Mouse (Mus musculus) regulatory T cell (primary cell): ENCODE results near the gene Arsb.

Experiments used
- in situ Hi-C: fragments of 300-600 bp; cut with MboI, MseI; formaldehyde crosslinking; loops from one replicate; pipeline ENCODE4 v1.15.1; 2025; ENCODE audit warnings: high pct_unique_total_duplicates

Gene Arsb

DNA sequence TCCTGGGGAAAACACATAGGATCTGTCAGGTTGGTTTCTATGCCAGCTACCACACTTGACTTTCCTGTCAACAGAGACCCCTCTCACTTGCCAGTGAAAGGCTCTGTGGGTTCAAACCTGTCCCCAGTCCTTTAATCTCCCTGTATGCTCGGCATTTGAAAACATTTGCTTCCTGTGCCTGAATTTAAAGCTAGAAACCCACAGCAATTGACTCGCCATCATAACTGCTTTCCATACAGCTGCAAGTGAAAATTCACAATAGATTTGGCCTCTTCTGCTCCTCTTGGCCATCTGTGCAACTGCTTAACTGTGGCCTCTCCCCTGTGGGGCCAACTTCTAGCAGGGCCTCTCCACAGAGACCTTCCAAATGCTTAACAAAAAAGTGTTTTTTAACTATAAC lies 68.3 kb downstream of the Arsb start:
- in situ Hi-C loops = no loop called here

DNA sequence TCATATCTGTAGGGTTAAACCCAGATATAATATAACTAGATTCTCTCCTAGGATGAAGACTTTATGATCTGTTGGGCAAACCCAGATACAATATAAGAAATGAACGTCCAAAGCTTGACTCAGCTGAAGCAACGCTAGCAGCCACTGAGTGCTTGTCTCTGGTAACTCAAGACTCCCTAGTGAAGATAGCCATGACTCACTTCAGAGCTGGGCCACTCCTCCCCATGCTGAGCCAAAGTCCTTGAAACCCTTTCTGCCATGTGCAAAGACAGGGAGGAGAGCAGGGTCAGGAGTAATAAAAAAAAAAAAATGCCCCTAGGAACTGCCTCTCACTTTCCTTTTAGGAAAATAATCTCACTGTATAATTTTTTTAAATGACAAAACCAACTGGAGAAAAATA lies 68.7 kb downstream of the Arsb start:
- in situ Hi-C loops = no loop called here

DNA sequence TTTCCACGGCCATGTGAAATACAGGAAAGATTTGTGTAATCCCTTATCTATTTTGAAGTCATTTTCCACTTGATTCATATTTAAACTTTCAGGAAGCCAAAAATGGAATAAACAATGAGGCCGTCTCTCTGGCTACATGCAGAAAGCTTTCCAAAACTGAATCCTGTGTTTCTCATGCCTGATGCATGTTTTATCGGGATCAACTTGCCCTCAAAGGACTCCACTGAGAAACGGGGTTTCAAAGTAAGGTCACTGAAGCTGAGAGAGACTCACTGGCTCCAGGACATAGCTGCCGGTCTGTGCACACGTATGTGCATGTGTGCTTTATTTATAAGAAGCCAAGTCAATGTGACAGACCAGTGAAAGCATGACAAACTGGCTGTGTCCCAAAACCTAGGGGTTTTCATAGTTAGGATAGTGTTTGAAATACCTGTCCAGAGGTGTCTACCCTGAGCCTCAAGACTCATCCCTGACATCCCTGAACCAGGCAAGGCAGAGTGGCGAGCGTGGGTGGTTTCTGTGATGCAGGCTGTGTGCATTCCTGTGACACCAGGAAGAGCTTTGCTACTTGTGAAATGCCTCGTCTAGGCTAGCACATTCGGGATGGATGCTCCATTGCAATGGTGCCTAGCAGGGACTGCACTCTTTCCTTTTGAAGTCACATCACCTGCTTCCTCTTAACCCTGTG lies 75.5 kb downstream of the Arsb start:
- in situ Hi-C loops = no loop called here

DNA sequence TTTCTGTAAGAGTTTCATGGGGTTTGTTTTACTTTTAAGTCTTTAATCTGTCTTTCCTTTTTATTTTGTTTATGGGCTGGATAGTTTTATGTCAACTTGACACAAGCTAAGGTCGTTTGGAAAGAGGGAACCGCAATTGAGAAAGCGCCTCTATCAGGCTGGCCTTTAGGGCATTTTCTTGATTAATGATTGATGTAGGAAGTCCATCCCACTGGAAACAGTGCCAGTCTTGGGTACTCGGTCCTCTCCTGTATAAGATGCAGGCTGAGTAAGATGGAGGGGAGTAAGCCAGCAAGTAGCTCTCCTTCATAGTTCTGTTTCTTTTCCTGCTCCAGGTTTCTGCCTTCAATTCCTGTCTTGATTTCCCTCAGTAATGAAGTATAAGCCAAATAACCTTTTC lies 76.2 kb downstream of the Arsb start:
- in situ Hi-C loops = no loop called here

DNA sequence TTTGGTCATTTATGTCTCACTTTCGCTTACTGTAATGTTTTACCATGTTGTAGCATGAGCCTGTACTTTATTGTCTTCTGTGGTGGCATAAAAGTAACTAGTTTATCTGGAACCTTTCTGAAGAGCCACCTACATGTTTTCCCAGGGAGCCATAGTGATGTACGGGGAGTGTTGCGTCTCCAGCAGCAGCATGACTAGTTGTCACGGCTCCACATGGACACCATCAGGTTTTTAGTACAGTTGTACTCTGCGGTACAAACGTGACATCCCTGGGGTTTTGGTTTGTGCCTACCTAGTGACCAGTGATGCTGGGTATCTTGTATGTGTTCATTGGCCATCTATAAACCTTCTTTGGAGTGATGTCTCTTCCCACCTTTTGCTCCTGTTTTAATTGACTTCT lies 77.2 kb downstream of the Arsb start:
- in situ Hi-C loops = no loop called here

DNA sequence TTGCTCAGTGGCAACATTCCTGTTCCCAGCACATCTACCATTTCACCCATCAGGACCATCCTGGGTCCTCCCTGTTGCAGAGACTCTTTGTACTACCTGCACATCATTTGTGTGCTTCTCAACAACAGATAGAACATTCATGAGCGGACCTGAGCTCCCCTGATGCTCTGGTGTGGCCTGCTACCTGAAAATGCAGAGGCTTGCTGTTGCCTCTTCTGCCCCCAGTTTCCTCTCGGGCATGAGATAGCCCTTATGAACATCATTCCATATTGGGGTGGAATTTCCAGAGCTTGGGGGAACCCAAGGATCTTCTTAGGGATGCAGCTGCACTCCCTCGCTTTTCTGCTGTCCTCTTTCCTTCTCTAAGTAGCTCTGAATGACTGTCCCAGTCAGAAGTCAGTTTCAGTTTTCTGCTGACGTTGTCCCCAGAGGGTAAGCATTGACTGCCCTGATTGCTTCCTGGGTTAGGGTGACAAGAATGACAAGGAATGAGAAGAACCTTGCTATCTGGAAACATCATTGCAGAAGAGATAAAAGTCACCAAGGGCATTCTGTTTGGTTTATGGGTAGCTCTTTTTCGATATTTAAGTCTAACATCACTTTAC lies 78.4 kb downstream of the Arsb start:
- in situ Hi-C loops = no loop called here

DNA sequence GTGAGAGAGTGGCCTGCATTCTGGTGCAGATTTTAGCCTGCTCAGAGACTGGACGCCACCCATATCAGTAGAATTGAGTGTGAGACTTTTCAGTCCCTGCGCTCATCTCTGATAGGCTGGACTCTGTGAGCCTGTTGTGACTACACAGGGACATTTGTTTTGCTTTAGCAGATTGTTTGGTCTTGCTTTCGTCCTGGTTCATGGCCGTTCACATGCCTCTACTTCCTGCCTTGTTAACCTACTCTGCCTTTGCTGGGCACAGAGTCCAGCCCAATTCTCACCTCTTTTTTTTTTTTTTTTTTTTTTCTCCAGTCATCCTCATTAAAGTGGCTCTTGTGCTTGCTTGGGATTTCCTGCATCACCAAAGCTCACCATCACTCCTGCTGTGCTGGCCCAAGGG lies 79.2 kb downstream of the Arsb start:
- in situ Hi-C loops = no loop called here

DNA sequence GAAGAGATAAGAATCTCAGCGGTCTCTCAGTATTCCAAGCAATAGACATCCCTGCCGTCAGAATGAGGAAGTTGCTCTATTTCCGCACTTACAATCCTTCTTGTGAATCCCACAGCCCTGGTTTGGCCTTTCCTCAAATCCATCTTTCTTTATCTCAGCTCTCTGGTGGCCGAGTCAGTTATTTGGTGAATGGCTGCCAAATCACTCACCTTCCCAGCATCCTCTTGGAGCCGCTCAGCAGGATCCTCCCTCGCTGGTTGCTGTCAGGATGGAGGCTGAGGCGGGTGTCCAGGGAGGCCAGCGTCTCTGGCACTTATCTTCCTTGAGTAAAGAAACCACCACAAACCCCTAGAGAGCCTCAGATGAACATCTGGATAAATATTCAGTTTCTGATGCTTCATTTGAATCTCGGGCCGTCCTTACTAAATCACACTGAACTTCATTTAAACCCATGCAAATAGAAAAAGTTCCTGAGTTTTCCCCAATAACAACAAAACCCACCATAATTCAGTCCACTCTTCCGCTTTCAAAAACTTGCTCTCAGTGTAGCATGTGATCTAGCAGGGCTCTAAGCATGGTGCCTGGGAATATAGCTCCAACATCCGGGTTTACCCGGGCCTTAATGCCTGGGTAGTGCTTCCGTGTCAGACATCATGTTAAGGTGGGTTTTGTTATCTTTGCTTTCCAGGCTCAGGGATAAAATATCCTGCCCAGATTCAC lies 81.1 kb downstream of the Arsb start:
- in situ Hi-C loops = no loop called here

DNA sequence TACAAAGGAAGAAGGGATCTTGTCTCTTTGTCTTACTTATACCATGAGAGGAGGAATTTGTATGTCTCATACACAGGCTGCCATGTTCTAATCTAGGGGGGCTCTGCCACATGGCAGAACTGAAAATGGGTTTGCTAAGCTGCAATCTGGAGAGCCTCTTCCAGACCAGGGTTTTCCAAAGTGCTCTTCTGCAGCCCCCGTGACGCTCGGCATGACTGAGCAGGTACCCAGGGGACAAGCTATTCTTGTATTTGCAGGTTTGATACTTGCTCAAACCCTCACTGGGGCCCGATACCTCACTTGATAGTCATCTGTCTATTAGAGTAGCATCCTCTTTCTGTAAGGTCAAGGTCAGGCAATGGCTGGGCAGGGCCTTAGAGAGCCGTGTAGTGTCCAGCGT lies 82.3 kb downstream of the Arsb start:
- in situ Hi-C loops = no loop called here

DNA sequence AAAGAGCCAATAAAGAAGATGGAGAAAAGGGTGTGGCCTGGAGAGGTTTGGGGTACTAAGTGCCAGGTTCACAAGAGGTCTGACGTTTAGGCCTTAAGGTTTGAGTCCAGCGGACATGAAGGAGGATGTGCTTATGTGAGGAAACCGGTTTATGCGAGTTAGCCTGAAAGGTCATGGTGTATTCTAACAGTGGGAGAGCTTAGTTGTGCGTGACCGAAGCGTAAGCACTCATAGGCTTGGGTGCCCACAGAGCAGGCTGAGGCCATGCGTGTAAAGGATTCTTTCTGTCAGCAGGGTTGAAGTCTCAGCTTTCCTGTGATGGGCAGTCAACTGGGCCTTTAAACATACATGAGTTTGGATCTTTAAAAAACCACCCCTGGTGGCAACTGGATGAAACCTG lies 82.9 kb downstream of the Arsb start:
- in situ Hi-C loops = no loop called here

DNA sequence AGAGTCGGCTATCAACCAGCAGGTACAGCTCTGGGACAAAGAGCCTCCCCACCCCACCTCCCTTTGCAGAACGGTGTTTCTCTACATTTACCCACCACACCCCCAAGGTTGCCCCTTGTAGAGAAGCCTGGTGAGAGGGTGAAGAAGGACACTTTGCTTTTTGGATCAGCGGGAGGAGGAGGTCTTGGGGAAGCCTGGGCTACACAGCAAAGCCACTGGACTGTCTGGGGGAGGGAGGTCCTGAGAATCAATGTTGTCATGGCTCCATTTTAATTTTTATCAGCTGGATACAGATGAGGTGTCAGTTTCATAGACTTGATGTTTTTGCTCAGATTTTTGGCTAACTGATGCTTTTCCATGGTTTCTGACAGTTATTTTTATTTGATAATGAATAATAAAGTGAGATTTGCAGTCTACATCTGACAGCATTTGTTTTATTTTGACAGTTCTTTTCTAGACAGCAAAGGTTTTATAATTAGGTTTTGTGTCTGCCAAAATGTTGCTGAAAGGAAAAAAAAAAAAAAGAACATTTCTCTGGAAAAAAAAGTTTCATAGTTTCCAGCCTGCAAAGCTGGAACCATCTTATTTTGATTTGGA lies 83.6 kb downstream of the Arsb start:
- in situ Hi-C loops = no loop called here

DNA sequence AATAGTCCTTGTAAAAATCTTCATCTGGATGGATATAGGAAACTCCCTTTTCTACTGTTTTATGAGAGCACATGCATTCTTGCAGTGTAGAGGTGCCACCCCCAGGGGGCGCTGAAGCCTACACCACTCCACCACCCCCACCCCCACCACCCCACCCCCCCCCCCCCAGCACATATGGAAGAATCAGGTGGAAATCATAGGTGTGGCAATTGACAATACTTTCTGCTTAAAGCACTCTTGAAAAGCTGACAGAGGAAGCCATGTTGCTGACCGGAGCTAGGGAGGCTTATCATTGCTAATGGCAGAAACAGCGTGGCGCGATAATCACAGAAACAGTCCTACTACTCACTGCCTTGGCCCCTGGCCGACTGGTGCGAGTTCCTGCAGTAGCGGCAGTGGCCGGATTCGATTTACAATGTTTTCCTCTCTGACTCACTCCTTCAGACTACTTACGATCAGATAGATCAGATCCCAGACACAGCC lies 84.3 kb downstream of the Arsb start:
- in situ Hi-C loops = no loop called here

DNA sequence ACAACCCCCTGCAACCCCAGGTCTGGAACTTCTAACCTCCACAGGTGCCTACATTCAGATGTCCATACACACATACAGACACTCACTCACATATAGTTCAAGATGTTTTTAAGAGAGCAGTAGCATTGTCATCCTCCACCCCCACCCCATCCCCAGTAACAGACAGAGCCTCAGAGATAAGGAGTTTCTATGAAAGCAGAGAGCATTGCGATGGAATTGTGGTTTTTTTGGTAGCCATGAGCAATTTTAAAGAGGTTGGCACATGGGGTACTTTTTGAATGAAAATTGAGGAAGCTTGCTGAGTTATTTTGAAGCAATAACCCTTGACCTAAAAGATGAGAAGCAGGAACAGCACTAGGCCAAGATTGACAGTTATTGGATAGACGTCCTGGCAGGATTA lies 89.8 kb downstream of the Arsb start:
- in situ Hi-C loops = no loop called here

DNA sequence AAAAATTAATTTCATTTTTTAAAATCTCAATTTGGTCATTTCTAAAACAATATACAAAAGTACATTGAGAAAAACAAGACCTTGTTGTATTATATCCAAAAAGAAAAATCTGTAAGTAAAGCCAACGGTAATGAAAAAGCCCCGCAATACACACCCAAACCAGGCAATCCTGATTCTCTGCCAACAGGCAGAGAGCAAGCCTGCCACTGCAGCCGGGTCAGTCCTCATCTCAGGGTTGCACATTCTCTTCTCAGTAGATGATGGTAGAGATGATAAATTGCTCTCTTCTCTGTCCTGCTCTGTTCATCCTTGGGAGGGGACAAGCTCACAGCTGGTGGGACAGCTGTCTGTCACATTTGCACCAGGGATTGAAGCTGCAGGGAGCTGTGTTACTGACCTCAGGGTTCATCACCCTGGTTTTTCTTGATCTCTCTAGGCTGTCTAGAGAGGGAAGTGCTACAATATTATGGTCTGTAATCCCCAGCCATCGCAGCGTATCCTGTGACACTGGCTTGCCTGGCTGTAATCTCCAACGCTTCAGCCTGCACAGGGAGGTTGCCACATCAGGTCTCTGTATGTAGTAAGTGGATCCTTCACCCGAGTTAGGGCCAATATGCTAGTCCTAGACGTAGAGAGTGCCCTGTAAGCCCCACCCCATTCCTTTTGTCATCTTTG lies 92.8 kb downstream of the Arsb start:
- in situ Hi-C loops = no loop called here

DNA sequence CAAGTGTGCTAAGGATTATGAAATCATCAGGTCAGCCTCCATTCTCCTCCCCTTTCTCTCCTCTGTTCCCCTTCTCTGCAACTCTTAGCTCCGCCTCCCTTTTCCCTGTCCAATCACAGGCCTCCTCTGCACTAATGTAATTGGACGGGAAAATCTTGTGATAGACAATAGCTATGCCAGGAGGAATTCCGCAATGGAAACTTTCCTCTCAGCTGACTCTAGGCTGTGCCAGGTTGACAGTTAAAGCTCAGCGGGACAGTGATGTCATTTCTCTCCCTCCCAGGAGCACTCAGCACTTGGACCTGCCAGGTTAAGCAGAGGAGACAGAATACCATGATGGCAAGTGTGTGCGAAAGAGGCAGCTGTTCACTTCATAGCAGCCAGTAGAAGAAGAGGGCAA lies 95.2 kb downstream of the Arsb start:
- in situ Hi-C loops = no loop called here

DNA sequence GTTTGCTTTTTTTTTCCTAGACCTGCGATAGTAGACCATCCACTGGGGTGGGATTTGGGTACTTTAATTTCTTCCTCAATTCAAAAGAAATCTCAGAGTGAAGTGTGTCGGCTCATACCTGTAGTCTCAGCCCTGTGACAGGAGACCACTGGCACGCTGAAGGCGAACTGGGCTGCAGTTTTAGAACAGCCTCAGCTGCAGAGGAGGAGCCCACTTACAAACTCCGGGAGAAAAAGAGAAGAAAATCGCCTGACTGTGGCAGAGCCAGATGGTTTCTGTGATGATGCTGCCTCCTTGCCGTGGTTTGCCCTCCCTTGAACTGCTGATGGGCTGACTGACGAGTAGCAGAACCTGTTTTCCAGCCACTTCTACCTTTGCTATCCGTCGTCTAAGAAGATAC lies 100.3 kb downstream of the Arsb start:
- in situ Hi-C loops = no loop called here

DNA sequence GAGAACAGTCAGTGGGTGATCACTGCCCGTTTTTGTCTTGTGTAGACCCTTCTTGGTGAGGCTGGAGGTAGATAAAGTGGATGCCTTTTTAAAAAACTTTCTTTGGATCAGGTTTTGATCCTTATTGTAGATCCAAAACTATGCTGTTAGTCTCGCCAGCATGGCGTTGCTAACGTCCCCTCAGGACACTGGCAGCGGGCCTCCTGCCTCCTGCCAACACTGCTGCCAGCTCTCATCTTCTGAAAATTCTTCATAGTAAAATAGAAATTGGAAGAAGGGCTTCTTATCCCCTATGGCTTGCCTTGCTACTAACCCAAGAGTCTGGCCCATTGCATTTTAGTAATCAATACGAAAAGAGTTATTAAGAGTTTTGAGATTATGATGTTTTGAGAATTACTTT lies 101.2 kb downstream of the Arsb start:
- in situ Hi-C loops = no loop called here

DNA sequence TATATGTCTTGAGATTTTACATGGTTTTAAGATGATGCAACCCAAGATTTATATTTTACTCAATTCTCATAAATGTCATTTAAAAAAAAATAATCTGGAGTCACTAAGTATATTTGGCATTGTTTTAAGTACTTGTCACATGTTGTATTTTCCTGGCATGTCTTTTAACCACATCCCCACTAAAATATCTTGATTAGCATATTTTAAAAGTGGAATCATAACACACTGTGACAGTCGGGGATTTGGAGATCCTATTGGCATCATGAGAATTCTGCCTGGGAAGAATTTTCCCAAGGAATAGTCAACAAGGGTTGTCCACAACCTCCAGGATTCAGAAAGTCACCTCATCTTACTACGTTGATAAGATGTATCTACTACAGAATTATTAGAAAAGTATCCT lies 106.5 kb downstream of the Arsb start:
- in situ Hi-C loops = no loop called here

DNA sequence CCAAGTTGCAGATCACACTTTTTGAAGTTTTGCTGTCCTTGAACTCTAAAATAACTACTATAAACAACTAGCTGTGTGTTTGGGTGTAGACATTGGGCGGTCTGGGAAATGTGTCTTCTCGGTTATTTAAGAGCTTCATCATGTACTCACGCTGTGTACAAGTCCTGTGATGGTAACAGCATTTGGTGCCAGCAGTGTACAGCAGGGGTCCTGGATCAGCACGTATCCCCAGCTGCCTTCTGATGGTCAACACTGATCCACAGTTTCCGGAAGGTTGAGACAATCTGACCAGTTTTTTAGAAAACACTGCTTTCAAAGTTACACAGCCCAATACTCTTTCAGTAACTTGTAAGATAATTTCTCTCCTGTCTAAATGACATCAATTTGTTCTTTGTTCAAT lies 108.0 kb downstream of the Arsb start:
- in situ Hi-C loops = no loop called here

DNA sequence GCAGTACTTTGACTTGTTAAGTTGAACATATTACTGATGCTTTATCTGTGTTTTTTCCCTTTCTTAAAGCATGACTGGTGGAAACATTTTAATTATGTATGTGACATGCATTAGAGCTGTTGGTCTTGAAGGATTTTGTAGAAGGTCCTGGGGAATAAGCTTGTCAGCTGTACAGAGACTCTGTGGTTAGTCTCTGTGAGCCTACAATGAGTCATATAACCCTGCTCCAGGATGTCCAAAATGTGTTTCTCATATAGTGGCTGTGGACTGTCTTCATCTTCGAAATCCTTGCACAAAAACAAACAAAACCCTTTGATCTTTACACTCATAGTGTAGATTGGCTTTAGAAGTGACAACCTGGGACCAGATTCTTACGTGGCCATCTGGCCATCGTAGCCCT lies 110.7 kb downstream of the Arsb start:
- in situ Hi-C loops = no loop called here

DNA sequence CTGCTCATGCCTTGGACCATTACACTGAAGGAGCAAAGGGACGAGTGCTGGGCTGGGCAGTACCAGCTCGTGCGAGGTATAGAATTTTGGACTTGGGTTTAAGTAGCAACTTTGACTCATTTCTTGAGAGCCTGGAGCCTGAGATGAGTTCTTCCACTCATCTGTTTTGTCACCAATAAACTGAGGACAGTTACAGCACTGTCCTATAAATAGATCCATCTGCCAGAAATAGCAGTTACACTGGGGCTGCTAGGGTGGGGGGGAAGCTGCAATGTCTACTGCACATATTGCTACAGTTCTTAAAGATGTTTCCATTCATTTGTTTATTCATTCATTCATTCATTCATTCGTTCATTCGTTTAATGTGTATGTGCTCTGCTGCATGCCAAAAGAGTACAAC lies 115.6 kb downstream of the Arsb start:
- in situ Hi-C loops = no loop called here

DNA sequence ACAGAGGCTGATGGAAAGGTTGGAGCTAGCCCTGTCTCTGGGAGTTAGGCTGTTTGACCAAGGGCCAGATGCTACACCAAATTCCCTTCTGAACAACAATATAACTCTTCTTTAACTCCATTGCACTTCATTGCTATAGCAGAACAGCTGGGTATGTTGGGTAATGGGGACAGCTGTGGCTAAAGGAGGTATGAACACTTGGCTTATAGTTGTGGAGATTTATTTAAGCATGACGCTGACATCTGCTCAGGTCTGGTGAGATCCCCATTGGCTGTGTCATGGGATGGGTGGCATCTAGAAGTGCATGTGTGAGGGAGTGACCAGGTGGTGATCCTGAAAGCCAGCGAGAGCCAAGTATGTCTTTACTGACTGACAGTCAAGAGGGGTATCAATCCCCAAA lies 116.8 kb downstream of the Arsb start:
- in situ Hi-C loops = no loop called here
